ENCODE assay signal across 8 mouse cellular contexts in the genomic region with DNA sequence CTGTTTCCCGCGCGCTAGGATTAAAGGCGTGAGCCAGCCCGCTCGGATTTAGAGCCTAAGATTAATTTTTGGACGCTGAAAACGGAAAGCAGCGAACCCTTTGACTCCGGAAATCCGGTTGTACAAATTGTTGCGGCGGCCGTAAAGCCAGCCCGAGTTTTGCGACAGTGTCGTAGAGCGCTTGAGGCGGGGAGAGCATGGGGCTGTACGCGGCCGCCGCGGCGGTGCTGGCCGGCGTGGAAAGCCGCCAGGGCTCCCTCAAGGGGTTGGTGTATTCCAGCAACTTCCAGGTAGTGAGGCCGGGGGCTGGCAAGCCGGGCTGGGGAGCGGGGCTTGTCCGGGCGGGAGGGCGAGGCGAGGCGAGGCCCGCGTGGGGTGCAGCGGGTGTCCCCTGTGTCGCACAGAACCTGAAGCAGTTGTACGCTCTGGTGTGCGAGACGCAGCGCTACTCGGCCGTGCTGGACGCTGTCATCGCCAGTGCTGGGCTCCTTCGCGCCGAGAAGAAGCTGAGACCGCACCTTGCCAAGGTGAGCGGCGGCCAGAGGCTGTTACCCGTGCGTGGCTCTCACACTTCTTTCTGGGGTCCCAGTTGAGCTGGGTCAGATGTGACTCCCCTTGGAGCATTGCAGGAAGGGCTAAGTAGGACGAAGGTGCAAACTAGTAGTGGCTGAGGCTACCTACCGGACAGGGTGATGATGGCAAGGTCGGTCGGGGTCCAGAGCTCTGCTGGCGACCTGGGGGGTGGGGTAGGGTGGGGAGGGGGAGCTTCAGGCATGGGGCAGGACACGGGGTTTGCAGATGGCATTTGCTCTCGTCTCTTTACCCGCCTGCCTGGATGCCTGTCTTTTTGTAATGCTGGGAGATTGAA. TPM values are rescaled to one million over a fixed set of nuclear protein-coding genes. Genes with fewer than 3 reads are reported as not detected.
A peak's percentile ranks its signal among the peaks of the same experiment; 100 is the strongest.
DNase-seq lines count a peak whose midpoint lies in the region; ATAC-seq and TF ChIP-seq lines count a peak whose summit lies in the region.

Gene Nsun5 (plus strand): TSS at position 167 of the 868 bp plus-strand sequence.

- H3K4me3 ChIP-seq in forebrain, embryonic 15.5 days: peak within 1 kb of the TSS; percentile 94
- H3K4me3 ChIP-seq in lung, adult 2 months (replicated peaks; ENCODE audit: extremely low read depth, low read depth, low read length): peak within 1 kb of the TSS; percentile 74

- H3K27ac ChIP-seq in forebrain, embryonic 15.5 days (replicated peaks): peak within 1 kb of the TSS; percentile 88

- H3K27me3 ChIP-seq in forebrain, embryonic 15.5 days: no peaks in the 10 kb centered on the region

- peak within 1 kb of the TSS; percentile 82 for H3K4me2 ChIP-seq in forebrain, embryonic 15.5 days (replicated peaks)

- H3K4me1 ChIP-seq in forebrain, embryonic 15.5 days: peaks cover 20% of the 10 kb centered on the region
- peaks cover 3% of the 10 kb centered on the region; the same call in 1 of the 2 replicates for H3K4me1 ChIP-seq in lung, adult 2 months (ENCODE audit: control insufficient read depth, insufficient read depth, low read length)

- H3K9ac ChIP-seq in forebrain, embryonic 15.5 days (replicated peaks): peak within 1 kb of the TSS; percentile 89

- no peak for TF ChIP-seq CTCF in lung, adult 2 months (IDR thresholded peaks at IDR 0.05; ENCODE audit: insufficient read depth, low read length)

- H3K36me3 ChIP-seq in forebrain, embryonic 15.5 days: peaks cover 33% of the 10 kb centered on the region

- peak; percentile 96 for DNase-seq in ES-CJ7 (ENCODE audit: low read depth, low spot score)
- DNase-seq in cerebellum, adult 11 months: peak; percentile 94
- peak; percentile 86 for DNase-seq in heart, postnatal 25 days (ENCODE audit: low spot score)
- peak; percentile 88 to 95 for DNase-seq in layer of hippocampus, adult 18-20 months (ENCODE audit: low spot score in 2 of 2)
- peak; percentile 94 for DNase-seq in lung, adult 2 months
- DNase-seq in thymus, adult 18-20 months: peak; percentile 78 to 88

- WGBS in forebrain, embryonic 15.5 days: under 1% methylated on average over 64 of the region's 64 CpGs
- under 1% methylated on average over 64 of the region's 64 CpGs for WGBS in lung, adult 2 months

- peak; percentile 77 for ATAC-seq in forebrain, embryonic 15.5 days (replicated peaks)
- peak; percentile 78 for ATAC-seq in neutrophil, adult 5-6 weeks (ENCODE audit: extremely low read depth, insufficient number of reproducible peaks, low FRiP score, poor library complexity, severe bottlenecking)

- no peaks in the 10 kb centered on the region for H3K9me3 ChIP-seq in forebrain, embryonic 15.5 days

- peak; percentile 55; the same call in 1 of the 2 replicates for TF ChIP-seq POLR2A in lung, adult 2 months (IDR thresholded peaks at IDR 0.05; ENCODE audit: borderline replicate concordance, extremely low read depth, low read depth, low read length)

- intact Hi-C loops in heart, postnatal 25 days (cut with DNase I): loop anchor here (10.0 kb wide), 1 partner anchor 255 kb away; no protein-coding TSS in a partner anchor

RNA-seq across cellular contexts. Expression of gene Nsun5, which starts in this region (rescaled TPM):
- polyA plus RNA-seq in forebrain, embryonic 15.5 days (2015; fragmentation: Nextera tagmentation; extraction: Ambion mirVana): 40.3 and 40.7 TPM in 2 replicates
- total RNA-seq in heart, postnatal 25 days (2021): 10 to 100 TPM; 15.5 to 17.5 TPM
- 10 to 100 TPM; 21.4 to 24.1 TPM for total RNA-seq in layer of hippocampus, adult 18-20 months (2021)
- 27.3 and 29.4 TPM in 2 replicates for polyA plus RNA-seq in lung, adult 2 months (2012; rRNA removed)
- 11.9 and 14.4 TPM in 2 replicates for total RNA-seq in neutrophil, adult 5-6 weeks (2017)

Comparison
In these comparisons a context has a peak if more than half of its experiments do, and no peak if none do; other contexts are left out.
1. Peak in every context shown above with its lines: DNase-seq, ATAC-seq, H3K4me3 ChIP-seq and H3K27ac ChIP-seq.